Mouse (Mus musculus) G1E (cell line): ENCODE data around the gene Milr1.

Experiments
- CTCF ChIP-seq: IDR thresholded peaks from 2 replicates; pipeline ENCODE4 v1.5.1; 2012; ENCODE audit warnings: low read depth, low read length, inconsistent platforms, mixed read lengths
- GATA1 ChIP-seq: IDR thresholded peaks from 2 replicates; pipeline ENCODE4 v1.6.1; 2012; ENCODE audit warnings: borderline replicate concordance, low read length, inconsistent platforms, mixed read lengths

GRCm38 (mm10) chr11:106710789-106711188 is 40.2 kb upstream of the Milr1 start:
- TF ChIP-seq CTCF (no peak), GATA1 (no peak)
